Mouse (Mus musculus): ENCODE measurements around the gene Chchd4. TPM values are rescaled to one million over a fixed set of nuclear protein-coding genes. Genes with fewer than 3 reads are reported as not detected.

Gene Chchd4
- polyA plus RNA-seq, 1 experiment from 2014 or later = 28.3 TPM

DNA sequence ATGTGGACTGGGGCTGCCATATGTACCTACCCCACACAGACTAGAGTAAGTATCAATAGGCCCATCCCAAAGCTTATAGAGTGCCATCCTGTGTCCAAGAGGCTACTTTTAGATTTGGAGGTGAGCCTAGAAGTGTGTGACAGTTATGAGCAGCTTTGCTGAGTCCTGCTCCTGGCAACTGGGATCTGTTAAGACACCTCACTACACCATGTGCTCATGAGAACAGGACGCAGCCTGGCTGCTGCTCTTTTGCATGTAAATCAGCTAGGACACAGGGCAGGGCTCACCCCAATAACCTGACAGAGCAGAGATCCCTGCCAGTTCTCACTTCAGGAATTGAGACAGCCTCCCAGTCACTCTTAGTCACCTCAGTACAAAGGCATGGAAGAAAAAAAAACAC is 6.2 kb downstream of the Chchd4 start:
- Histone ChIP-seq H3K27ac (ENCODE audit: low read depth, low read length) (no peak overlapping the region), H3K4me2 (replicated peaks; ENCODE audit: low read depth, low read length) (no peak overlapping the region), H3K9ac (ENCODE audit: low read depth, low read length) (no peak overlapping the region), H3K4me3 (ENCODE audit: low read depth, low read length) (no peak overlapping the region), H3K27me3 (ENCODE audit: control insufficient read depth, insufficient read depth, low read length) (no peaks in the 10 kb centered on the region), H3K9me3 (ENCODE audit: control insufficient read depth, low read length) (no peaks in the 10 kb centered on the region), H3K36me3 (ENCODE audit: control insufficient read depth, insufficient read depth, low read length) (peaks cover 7% of the 10 kb centered on the region), H3K4me1 (replicated peaks; ENCODE audit: control insufficient read depth, insufficient read depth, low read length) (no peaks in the 10 kb centered on the region)
- WGBS = 86% methylated on average over 1 of the region's 1 CpGs
- ATAC-seq (ENCODE audit: low FRiP score) (no peak), DNase-seq (ENCODE audit: low spot score) (no peak)

DNA sequence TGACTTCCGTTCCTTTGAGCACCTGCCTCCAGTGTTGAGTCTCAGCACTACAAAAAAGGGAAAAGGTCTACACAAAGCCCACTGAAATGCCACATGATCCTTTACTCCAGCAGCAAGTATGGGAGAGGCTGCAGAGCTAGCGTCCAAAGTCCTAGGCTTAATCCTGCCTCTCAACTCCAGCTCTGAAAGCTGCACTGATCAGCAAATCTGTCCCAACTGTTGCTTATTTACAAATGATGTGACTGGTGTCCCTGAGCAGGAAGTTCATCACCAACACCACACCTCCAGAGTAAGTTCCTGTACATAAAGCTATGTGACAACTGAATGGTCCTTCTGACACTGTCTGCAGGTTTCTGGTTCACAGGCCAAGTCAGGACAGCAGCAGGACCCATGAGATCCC is 7.6 kb downstream of the Chchd4 start:
- Histone ChIP-seq H3K9me3 (ENCODE audit: control insufficient read depth, low read length) (no peaks in the 10 kb centered on the region), H3K27ac (ENCODE audit: low read depth, low read length) (no peak overlapping the region), H3K4me3 (ENCODE audit: low read depth, low read length) (no peak overlapping the region), H3K27me3 (ENCODE audit: control insufficient read depth, insufficient read depth, low read length) (no peaks in the 10 kb centered on the region), H3K4me1 (replicated peaks; ENCODE audit: control insufficient read depth, insufficient read depth, low read length) (no peaks in the 10 kb centered on the region), H3K4me2 (replicated peaks; ENCODE audit: low read depth, low read length) (no peak overlapping the region), H3K9ac (ENCODE audit: low read depth, low read length) (no peak overlapping the region), H3K36me3 (ENCODE audit: control insufficient read depth, insufficient read depth, low read length) (peaks cover 7% of the 10 kb centered on the region)
- no peak for DNase-seq (ENCODE audit: low spot score)
- ATAC-seq (ENCODE audit: low FRiP score) = no peak
- WGBS = 94% methylated on average over 2 of the region's 2 CpGs

DNA sequence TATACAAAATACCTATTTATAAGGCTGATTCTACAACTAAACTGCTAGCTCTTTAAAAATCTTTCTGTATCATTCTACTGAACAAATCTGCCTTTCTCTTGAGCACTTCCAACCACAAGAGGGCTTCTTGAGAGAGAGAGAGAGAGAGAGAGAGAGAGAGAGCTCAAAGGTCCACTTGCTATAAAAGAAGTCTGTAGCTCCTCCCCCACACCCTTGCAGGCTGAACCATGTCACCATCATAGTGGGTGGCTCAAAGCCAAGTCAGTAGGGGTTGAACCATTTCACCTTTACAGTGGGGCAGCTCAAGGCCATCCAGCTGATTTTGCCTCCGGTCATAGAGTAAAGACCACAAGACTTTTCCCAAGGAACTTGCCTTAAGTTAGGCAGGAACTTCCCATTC is 13.9 kb downstream of the Chchd4 start:
- Histone ChIP-seq H3K9ac (ENCODE audit: low read depth, low read length) (no peak overlapping the region), H3K4me3 (ENCODE audit: low read depth, low read length) (no peak overlapping the region), H3K4me2 (replicated peaks; ENCODE audit: low read depth, low read length) (no peak overlapping the region), H3K36me3 (ENCODE audit: control insufficient read depth, insufficient read depth, low read length) (peaks cover 5% of the 10 kb centered on the region), H3K9me3 (ENCODE audit: control insufficient read depth, low read length) (no peaks in the 10 kb centered on the region), H3K4me1 (replicated peaks; ENCODE audit: control insufficient read depth, insufficient read depth, low read length) (no peaks in the 10 kb centered on the region), H3K27me3 (ENCODE audit: control insufficient read depth, insufficient read depth, low read length) (no peaks in the 10 kb centered on the region), H3K27ac (ENCODE audit: low read depth, low read length) (no peak overlapping the region)
- 92% methylated on average over 1 of the region's 1 CpGs for WGBS
- ATAC-seq (ENCODE audit: low FRiP score) (no peak), DNase-seq (ENCODE audit: low spot score) (no peak)

DNA sequence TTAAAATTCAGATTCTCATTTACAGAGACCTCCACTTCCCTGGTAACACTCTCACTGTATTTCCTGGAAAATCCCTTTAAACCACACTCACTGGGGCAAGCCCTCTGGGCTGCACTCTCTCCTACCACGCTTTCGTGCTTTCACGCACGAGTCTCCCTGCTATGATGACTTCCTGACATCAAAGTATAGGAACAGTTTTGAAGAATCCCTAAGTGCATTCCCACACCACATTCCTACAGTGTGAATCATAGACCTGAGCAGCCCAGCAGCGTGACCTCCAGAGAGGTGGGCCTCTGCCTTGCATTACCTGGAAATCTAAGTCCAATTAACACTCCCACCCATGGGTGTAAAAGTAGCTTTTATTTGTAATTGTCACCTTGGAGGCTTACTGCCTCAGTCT is 18.8 kb downstream of the Chchd4 start:
- 61% methylated on average over 5 of the region's 5 CpGs for WGBS
- Histone ChIP-seq H3K27ac (ENCODE audit: low read depth, low read length) (no peak overlapping the region), H3K9me3 (ENCODE audit: control insufficient read depth, low read length) (no peaks in the 10 kb centered on the region), H3K9ac (ENCODE audit: low read depth, low read length) (no peak overlapping the region), H3K36me3 (ENCODE audit: control insufficient read depth, insufficient read depth, low read length) (no peaks in the 10 kb centered on the region), H3K4me2 (replicated peaks; ENCODE audit: low read depth, low read length) (no peak overlapping the region), H3K4me3 (ENCODE audit: low read depth, low read length) (no peak overlapping the region), H3K27me3 (ENCODE audit: control insufficient read depth, insufficient read depth, low read length) (no peaks in the 10 kb centered on the region), H3K4me1 (replicated peaks; ENCODE audit: control insufficient read depth, insufficient read depth, low read length) (no peaks in the 10 kb centered on the region)
- DNase-seq (ENCODE audit: low spot score) (no peak), ATAC-seq (ENCODE audit: low FRiP score) (no peak)

DNA sequence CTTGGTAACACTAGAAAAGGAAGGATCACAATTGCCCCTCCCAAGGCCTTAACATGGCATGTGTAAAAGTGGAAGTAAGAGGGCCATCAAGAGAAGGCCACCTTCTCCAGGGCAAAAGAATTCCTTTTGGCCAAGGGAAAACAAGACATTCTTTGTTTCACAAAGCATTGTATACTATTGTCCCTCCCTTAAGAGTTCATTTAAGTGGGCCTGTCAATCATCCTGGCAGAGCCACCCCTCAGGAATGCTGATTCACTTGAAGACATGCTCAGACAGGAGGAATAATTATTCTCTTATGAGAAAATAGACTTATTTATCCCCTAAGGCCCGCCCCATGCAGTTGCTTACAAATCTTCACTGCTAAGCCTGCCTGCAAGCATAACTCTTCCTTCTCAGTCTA is 21.3 kb downstream of the Chchd4 start:
- no peak overlapping the region for H3K4me3 ChIP-seq (ENCODE audit: low read depth, low read length)
- H3K27ac ChIP-seq (ENCODE audit: low read depth, low read length) = no peak overlapping the region
- no peaks in the 10 kb centered on the region for H3K9me3 ChIP-seq (ENCODE audit: control insufficient read depth, low read length)
- DNase-seq (ENCODE audit: low spot score) (peak; percentile 5), ATAC-seq (ENCODE audit: low FRiP score) (no peak)
- no peaks in the 10 kb centered on the region for H3K4me1 ChIP-seq (replicated peaks; ENCODE audit: control insufficient read depth, insufficient read depth, low read length)
- H3K4me2 ChIP-seq (replicated peaks; ENCODE audit: low read depth, low read length) = no peak overlapping the region
- no peaks in the 10 kb centered on the region for H3K36me3 ChIP-seq (ENCODE audit: control insufficient read depth, insufficient read depth, low read length)
- no peaks in the 10 kb centered on the region for H3K27me3 ChIP-seq (ENCODE audit: control insufficient read depth, insufficient read depth, low read length)
- no peak overlapping the region for H3K9ac ChIP-seq (ENCODE audit: low read depth, low read length)
- WGBS = 62% methylated on average over 1 of the region's 1 CpGs

DNA sequence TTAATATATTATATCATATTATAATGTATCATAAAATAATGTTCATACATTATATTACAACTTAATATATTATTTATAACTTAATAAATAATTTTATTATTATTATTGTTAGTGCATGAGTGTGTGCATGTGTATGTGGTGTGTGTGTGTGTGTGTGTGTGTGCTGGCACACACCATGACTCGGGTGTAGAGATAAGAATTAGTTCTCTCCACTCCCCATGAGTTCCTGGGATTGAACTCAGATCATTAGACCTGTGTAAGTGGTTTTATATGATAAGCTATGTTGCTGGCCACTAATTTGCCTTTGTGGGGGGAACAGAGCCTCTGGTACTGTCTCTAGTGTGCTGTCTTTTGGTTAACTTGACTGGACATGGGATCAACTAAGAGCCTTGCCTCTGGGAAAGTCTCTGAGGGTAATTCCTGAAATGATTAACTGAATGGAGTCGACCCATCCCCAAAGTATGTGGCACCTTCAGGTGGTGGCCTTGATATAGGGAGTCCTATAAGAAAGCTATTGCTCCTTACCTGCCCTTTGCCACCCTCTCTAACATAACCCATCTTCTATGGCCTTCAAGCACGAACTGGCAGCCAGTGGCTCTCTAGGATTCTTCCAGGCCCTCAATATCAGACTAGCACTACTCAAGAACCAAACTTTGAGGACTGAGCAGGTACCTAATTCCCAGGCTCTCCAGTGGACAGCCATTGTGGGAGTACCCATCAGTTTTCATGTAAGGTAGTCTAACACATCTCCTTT is 23.7 kb downstream of the Chchd4 start:
- no peaks in the 10 kb centered on the region for H3K36me3 ChIP-seq (ENCODE audit: control insufficient read depth, insufficient read depth, low read length)
- H3K4me3 ChIP-seq (ENCODE audit: low read depth, low read length) = no peak overlapping the region
- no peak overlapping the region for H3K27ac ChIP-seq (ENCODE audit: low read depth, low read length)
- H3K4me2 ChIP-seq (replicated peaks; ENCODE audit: low read depth, low read length) = no peak overlapping the region
- H3K4me1 ChIP-seq (replicated peaks; ENCODE audit: control insufficient read depth, insufficient read depth, low read length) = no peaks in the 10 kb centered on the region
- no peaks in the 10 kb centered on the region for H3K9me3 ChIP-seq (ENCODE audit: control insufficient read depth, low read length)
- 62% methylated on average over 3 of the region's 3 CpGs for whole genome bisulfite sequencing
- no peak overlapping the region for H3K9ac ChIP-seq (ENCODE audit: low read depth, low read length)
- ATAC-seq (ENCODE audit: low FRiP score) = no peak
- no peaks in the 10 kb centered on the region for H3K27me3 ChIP-seq (ENCODE audit: control insufficient read depth, insufficient read depth, low read length)
- DNase-seq (ENCODE audit: low spot score) = no peak

DNA sequence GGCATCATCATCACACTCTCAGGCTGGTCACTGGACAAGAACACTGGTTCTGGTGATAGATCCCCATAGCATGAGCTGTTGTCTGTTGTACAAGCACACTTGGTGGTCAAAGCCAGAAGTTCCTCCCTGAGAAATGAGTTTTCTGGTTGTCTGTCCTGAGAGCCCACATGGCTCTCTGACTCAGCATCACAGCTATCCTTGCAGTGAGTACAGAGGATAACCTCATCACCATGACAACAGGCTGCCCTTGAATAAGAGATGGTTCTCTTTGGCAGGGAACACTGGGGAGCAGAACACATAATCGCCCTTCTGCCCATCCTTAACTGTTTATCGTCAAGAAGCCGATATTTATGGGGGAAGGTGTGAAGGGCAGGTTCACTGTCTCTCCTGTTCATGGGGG is 28.0 kb downstream of the Chchd4 start:
- H3K4me1 ChIP-seq (replicated peaks; ENCODE audit: control insufficient read depth, insufficient read depth, low read length) = no peaks in the 10 kb centered on the region
- H3K27me3 ChIP-seq (ENCODE audit: control insufficient read depth, insufficient read depth, low read length) = no peaks in the 10 kb centered on the region
- ATAC-seq (ENCODE audit: low FRiP score) (no peak), DNase-seq (ENCODE audit: low spot score) (no peak)
- WGBS = 74% methylated on average over 3 of the region's 3 CpGs
- H3K4me3 ChIP-seq (ENCODE audit: low read depth, low read length) = no peak overlapping the region
- H3K36me3 ChIP-seq (ENCODE audit: control insufficient read depth, insufficient read depth, low read length) = no peaks in the 10 kb centered on the region
- H3K9me3 ChIP-seq (ENCODE audit: control insufficient read depth, low read length) = no peaks in the 10 kb centered on the region
- no peak overlapping the region for H3K4me2 ChIP-seq (replicated peaks; ENCODE audit: low read depth, low read length)
- no peak overlapping the region for H3K27ac ChIP-seq (ENCODE audit: low read depth, low read length)
- no peak overlapping the region for H3K9ac ChIP-seq (ENCODE audit: low read depth, low read length)

DNA sequence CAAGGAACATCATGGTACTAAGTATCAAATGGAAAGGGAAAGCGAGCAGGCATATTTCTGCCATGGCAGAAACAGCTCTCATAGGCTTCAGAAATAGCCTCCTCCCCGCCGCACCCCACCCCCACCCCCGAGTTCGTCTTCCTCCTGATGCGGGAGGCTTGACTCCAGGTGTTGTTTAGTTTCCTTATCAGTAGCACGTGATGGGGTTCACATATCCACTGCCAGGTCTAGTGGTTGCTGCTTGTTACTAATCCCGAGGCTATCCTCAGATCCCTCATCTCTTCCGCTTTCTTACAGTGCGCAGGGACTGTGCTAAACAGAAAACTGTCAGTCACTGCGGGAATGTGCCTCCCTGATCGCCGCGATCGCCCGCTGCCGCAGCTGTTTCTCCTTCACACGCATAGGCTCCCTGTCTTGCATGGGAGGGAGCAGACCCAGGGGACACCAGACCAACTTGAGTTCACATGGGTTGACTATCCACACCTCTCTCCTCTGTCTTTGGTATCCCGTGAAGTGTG is 32.1 kb downstream of the Chchd4 start:
- peak overlapping the region; percentile 60 for H3K4me3 ChIP-seq (ENCODE audit: low read depth, low read length)
- ATAC-seq (ENCODE audit: low FRiP score) = peak; percentile 70
- no peaks in the 10 kb centered on the region for H3K9me3 ChIP-seq (ENCODE audit: control insufficient read depth, low read length)
- peak overlapping the region; percentile 65 for H3K4me2 ChIP-seq (replicated peaks; ENCODE audit: low read depth, low read length)
- no peak overlapping the region for H3K27ac ChIP-seq (ENCODE audit: low read depth, low read length)
- DNase-seq (ENCODE audit: low spot score) = no peak
- peak overlapping the region; percentile 74 for H3K9ac ChIP-seq (ENCODE audit: low read depth, low read length)
- 4% methylated on average over 19 of the region's 19 CpGs for WGBS
- H3K4me1 ChIP-seq (replicated peaks; ENCODE audit: control insufficient read depth, insufficient read depth, low read length) = no peaks in the 10 kb centered on the region
- H3K27me3 ChIP-seq (ENCODE audit: control insufficient read depth, insufficient read depth, low read length) = peaks cover 2% of the 10 kb centered on the region; the same call in 1 of the 2 replicates
- no peaks in the 10 kb centered on the region for H3K36me3 ChIP-seq (ENCODE audit: control insufficient read depth, insufficient read depth, low read length)

DNA sequence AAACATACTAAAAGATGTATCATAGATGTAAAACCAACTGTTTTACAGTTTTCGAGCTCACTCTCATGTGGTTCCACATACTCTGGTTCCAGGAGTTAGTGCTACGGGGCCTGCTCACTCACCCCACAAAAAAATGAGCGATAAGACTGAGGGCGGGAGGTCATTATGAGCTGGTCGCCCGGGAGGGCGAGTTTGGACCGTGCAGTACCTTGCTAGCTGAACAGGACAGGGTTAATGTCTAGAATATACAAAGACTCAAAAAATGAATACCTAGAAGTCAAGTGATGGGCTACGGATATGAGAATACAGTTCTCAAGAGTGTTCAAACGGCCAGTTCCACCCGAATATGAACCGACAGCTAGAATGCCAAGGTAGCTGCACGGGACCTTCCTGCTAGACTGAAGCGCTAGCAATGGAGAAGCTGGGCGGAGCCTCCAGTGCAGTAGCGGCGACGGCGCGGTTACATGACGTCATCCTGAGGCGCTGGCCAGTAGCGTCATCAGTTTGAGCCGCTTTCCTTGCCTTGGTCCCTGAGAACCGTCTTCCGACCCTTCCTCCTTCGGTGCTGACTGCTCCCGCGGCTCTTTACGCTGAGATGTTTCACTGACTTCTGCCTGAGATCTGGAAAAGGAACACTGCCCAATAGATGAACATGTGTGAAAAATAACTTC is 32.7 kb downstream of the Chchd4 start:
- H3K9ac ChIP-seq (ENCODE audit: low read depth, low read length) = peak overlapping the region; percentile 74
- H3K4me3 ChIP-seq (ENCODE audit: low read depth, low read length) = peak overlapping the region; percentile 60
- peak; percentile 96 for ATAC-seq (ENCODE audit: low FRiP score)
- H3K4me1 ChIP-seq (replicated peaks; ENCODE audit: control insufficient read depth, insufficient read depth, low read length) = no peaks in the 10 kb centered on the region
- no peaks in the 10 kb centered on the region for H3K36me3 ChIP-seq (ENCODE audit: control insufficient read depth, insufficient read depth, low read length)
- 3% methylated on average over 30 of the region's 30 CpGs for WGBS
- H3K9me3 ChIP-seq (ENCODE audit: control insufficient read depth, low read length) = no peaks in the 10 kb centered on the region
- H3K4me2 ChIP-seq (replicated peaks; ENCODE audit: low read depth, low read length) = peak overlapping the region; percentile 65
- peak; percentile 98 for DNase-seq (ENCODE audit: low spot score)
- H3K27me3 ChIP-seq (ENCODE audit: control insufficient read depth, insufficient read depth, low read length) = peaks cover 2% of the 10 kb centered on the region; the same call in 1 of the 2 replicates
- 0 out of 2 replicates have a peak overlapping the region, but pooled peaks have one; percentile 24 for H3K27ac ChIP-seq (ENCODE audit: low read depth, low read length)

All from hindbrain, embryonic 11.5 days (tissue).